Mouse (Mus musculus) embryonic fibroblast, embryonic 13.5 days (primary cell): ENCODE results near the gene Cnn3. TPM values are rescaled to one million over a fixed set of nuclear protein-coding genes. Genes with fewer than 3 reads are reported as not detected.

ENCODE experiments used
- H3K27ac ChIP-seq: 2 replicates; pipeline ENCODE4 v1.5.1; 2012; ENCODE audit warnings: low read length, control low read depth, inconsistent platforms; ENCODE audit not compliant: insufficient read depth
- H3K4me1 ChIP-seq: 2 replicates; pipeline ENCODE4 v1.6.1; 2011; ENCODE audit warnings: low read length; ENCODE audit not compliant: control insufficient read depth, insufficient read depth
- H3K4me3 ChIP-seq: 2 replicates; pipeline ENCODE4 v1.5.1; 2011; ENCODE audit warnings: mild to moderate bottlenecking, control low read depth, low read length; ENCODE audit not compliant: insufficient read depth
- CTCF ChIP-seq: IDR thresholded peaks from 2 replicates; pipeline ENCODE4 v1.5.1; 2011; ENCODE audit warnings: mild to moderate bottlenecking, control low read depth, low read length, moderate library complexity, borderline replicate concordance; ENCODE audit not compliant: insufficient read depth
- POLR2A ChIP-seq: IDR thresholded peaks from 2 replicates; pipeline ENCODE4 v1.6.1; 2011; ENCODE audit warnings: low read depth, mild to moderate bottlenecking, control low read depth, low read length, moderate library complexity
- polyA plus RNA-seq: library from polyadenylated mRNA; stranded (reverse); fragments of >200 nt; gene quantifications from 2 replicates; pipeline ENCODE4 v1.2.4, GENCODE M21; 2011; ENCODE audit warnings: low read depth; ENCODE audit not compliant: missing spikeins, insufficient read length

The Cnn3 gene
- polyA plus RNA-seq, 1 experiment: 720 TPM

- TF ChIP-seq CTCF (no peak), POLR2A (no peak)
- peak overlapping the region; percentile 50; the same call in 1 of the 2 replicates for H3K27ac ChIP-seq
- H3K4me3 ChIP-seq: no peak overlapping the region
- 0 out of 2 replicates have a peak, but pooled peaks cover 3% of the 10 kb centered on the region for H3K4me1 ChIP-seq
Observed at GRCm38 (mm10) chr3:121462782-121463181, 36.5 kb downstream of the Cnn3 start.

GRCm38 (mm10) chr3:121464733-121465305 is 38.5 kb downstream of the Cnn3 start:
- peak overlapping the region; percentile 74 for H3K27ac ChIP-seq
- H3K4me1 ChIP-seq: 0 out of 2 replicates have a peak, but pooled peaks cover 3% of the 10 kb centered on the region

GRCm38 (mm10) chr3:121465795-121466194 is 39.5 kb downstream of the Cnn3 start:
- H3K27ac ChIP-seq: no peak overlapping the region
- no peak overlapping the region for H3K4me3 ChIP-seq
- TF ChIP-seq CTCF: no peak
- no peak for TF ChIP-seq POLR2A
- 0 out of 2 replicates have a peak, but pooled peaks cover 3% of the 10 kb centered on the region for H3K4me1 ChIP-seq

More at GRCm38 (mm10) chr3:121464733-121465305, 38.5 kb downstream of the Cnn3 start:
- TF ChIP-seq POLR2A (no peak), CTCF (no peak)
- H3K4me3 ChIP-seq: no peak overlapping the region

- Histone ChIP-seq H3K4me3 (no peak overlapping the region), H3K4me1 (0 out of 2 replicates have a peak, but pooled peaks cover 3% of the 10 kb centered on the region), H3K27ac (no peak overlapping the region)
- TF ChIP-seq POLR2A (no peak), CTCF (no peak)
Observed at GRCm38 (mm10) chr3:121467094-121467552, 40.8 kb downstream of the Cnn3 start.

GRCm38 (mm10) chr3:121468136-121468535 is 41.8 kb downstream of the Cnn3 start:
- Histone ChIP-seq H3K27ac (no peak overlapping the region), H3K4me3 (no peak overlapping the region), H3K4me1 (0 out of 2 replicates have a peak, but pooled peaks cover 3% of the 10 kb centered on the region)
- TF ChIP-seq POLR2A: no peak
- TF ChIP-seq CTCF: no peak

GRCm38 (mm10) chr3:121469185-121469975 is 43.1 kb downstream of the Cnn3 start:
- Histone ChIP-seq H3K4me1 (no peaks in the 10 kb centered on the region), H3K4me3 (no peak overlapping the region), H3K27ac (peak overlapping the region; percentile 77)
- TF ChIP-seq POLR2A (no peak; the same call in 1 of the 2 replicates), CTCF (no peak)

GRCm38 (mm10) chr3:121471703-121472102 is 45.4 kb downstream of the Cnn3 start:
- peaks cover 5% of the 10 kb centered on the region; the same call in 1 of the 2 replicates for H3K4me1 ChIP-seq
- no peak overlapping the region for H3K27ac ChIP-seq

GRCm38 (mm10) chr3:121474738-121475137 is 48.4 kb downstream of the Cnn3 start:
- Histone ChIP-seq H3K27ac (peak overlapping the region; percentile 70), H3K4me1 (peaks cover 5% of the 10 kb centered on the region; the same call in 1 of the 2 replicates), H3K4me3 (no peak overlapping the region)
- no peak for TF ChIP-seq POLR2A
- TF ChIP-seq CTCF: no peak

More at GRCm38 (mm10) chr3:121471703-121472102, 45.4 kb downstream of the Cnn3 start:
- H3K4me3 ChIP-seq: no peak overlapping the region
- TF ChIP-seq CTCF (no peak), POLR2A (no peak)

GRCm38 (mm10) chr3:121480030-121480960 is 54.0 kb downstream of the Cnn3 start:
- TF ChIP-seq CTCF (no peak), POLR2A (no peak)
- H3K4me1 ChIP-seq: peaks cover 9% of the 10 kb centered on the region; the same call in 1 of the 2 replicates
- no peak overlapping the region for H3K27ac ChIP-seq
- no peak overlapping the region for H3K4me3 ChIP-seq
